ENCODE assay signal across 8 mouse cellular contexts in the genomic region with DNA sequence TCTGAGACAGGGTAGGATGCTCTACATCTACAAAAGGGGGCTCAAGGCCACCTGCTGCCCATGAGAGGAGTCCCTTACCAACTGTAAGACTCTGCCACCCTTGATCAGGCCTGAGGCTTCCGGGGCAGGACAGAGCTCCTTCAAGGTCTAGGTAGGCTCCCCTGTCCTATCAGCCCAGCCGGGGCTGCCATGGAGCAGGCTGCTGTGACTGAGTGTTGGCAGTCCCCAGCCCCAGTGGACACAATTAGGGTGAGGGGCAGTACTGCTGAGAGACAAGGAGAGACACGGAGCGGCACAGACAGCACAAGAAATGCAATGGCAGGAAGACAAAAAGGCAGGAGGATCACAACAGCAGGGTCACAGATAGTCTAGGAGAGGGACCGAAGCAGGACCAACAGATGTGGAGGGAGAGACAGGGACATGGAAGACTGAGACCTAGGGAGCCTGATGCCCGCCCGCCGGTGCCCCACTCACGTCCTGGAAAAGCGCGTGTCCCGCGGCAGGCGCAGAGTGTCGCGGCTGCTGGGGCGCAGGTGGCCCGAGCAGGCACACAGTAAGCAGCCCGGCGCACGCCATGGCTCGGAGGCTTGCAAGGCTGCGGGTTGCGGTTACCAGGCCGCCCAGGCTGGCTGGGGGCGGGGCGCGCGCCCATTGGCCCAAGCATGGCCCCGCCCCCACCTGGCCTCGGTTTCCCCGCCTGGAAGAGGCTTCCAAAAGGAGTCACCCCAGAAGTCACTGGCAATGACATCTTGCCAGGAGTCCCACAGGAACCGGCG. TPM values are rescaled to one million over a fixed set of nuclear protein-coding genes. Genes with fewer than 3 reads are reported as not detected.
A peak's percentile ranks its signal among the peaks of the same experiment; 100 is the strongest.
DNase-seq lines count a peak whose midpoint lies in the region; ATAC-seq and TF ChIP-seq lines count a peak whose summit lies in the region.

Necab3 (minus strand) TSS at position 627 of the 776 bp plus-strand sequence.

- peak within 1 kb of the TSS; percentile 59 for H3K9ac ChIP-seq in hindbrain, embryonic 12.5 days
- peak within 1 kb of the TSS; percentile 38; the same call in 1 of the 2 replicates for H3K9ac ChIP-seq in limb, embryonic 12.5 days (replicated peaks)

- H3K4me1 ChIP-seq in bone marrow, adult 2 months (ENCODE audit: control insufficient read depth, insufficient read depth, low read length), result no peaks in the 10 kb centered on the region
- peaks cover 27% of the 10 kb centered on the region for H3K4me1 ChIP-seq in hindbrain, embryonic 12.5 days
- H3K4me1 ChIP-seq in limb, embryonic 12.5 days (replicated peaks), result peaks cover 29% of the 10 kb centered on the region

- ATAC-seq in erythroblast, adult 5-6 weeks (replicated peaks; ENCODE audit: low FRiP score, poor library complexity, severe bottlenecking), result peak; percentile 44; the same call in 1 of the 2 replicates
- peak; percentile 83 for ATAC-seq in hindbrain, embryonic 12.5 days (ENCODE audit: low FRiP score)
- no peak; the same call in 1 of the 2 replicates for ATAC-seq in limb, embryonic 12.5 days (ENCODE audit: insufficient number of reproducible peaks, insufficient read depth, low FRiP score, low TSS enrichment, low read depth)

- peak; percentile 26; the same call in 1 of the 2 replicates for TF ChIP-seq POLR2A in bone marrow, adult 2 months (IDR thresholded peaks at IDR 0.05; ENCODE audit: borderline replicate concordance, control insufficient read depth, low read depth, low read length)

- 0 out of 2 replicates have a peak, but pooled peaks cover 1% of the 10 kb centered on the region for H3K27me3 ChIP-seq in hindbrain, embryonic 12.5 days
- H3K27me3 ChIP-seq in limb, embryonic 12.5 days, result peaks cover 8% of the 10 kb centered on the region; the same call in 1 of the 2 replicates

- H3K27ac ChIP-seq in bone marrow, adult 2 months (ENCODE audit: control insufficient read depth, insufficient read depth, low read depth, low read length, poor library complexity), result no peak within 1 kb of the TSS
- H3K27ac ChIP-seq in hindbrain, embryonic 12.5 days, result peak within 1 kb of the TSS; percentile 71
- no peak within 1 kb of the TSS; the same call in 1 of the 2 replicates for H3K27ac ChIP-seq in limb, embryonic 12.5 days

- H3K4me3 ChIP-seq in bone marrow, adult 2 months (replicated peaks; ENCODE audit: control insufficient read depth, low read depth, low read length), result no peak within 1 kb of the TSS
- peak within 1 kb of the TSS; percentile 34 for H3K4me3 ChIP-seq in hindbrain, embryonic 12.5 days
- H3K4me3 ChIP-seq in limb, embryonic 12.5 days (replicated peaks), result peak within 1 kb of the TSS; percentile 36

- peaks cover 21% of the 10 kb centered on the region for H3K36me3 ChIP-seq in hindbrain, embryonic 12.5 days
- H3K36me3 ChIP-seq in limb, embryonic 12.5 days, result peaks cover 34% of the 10 kb centered on the region

- peak in 1 of 2 experiments; percentile 70 for DNase-seq in frontal cortex, adult 2 months (ENCODE audit: extremely low spot score in 1 of 2, low spot score in 1 of 2)
- DNase-seq in frontal cortex, postnatal 14 days (ENCODE audit: low spot score in 2 of 2), result no peak
- DNase-seq in naive thymus-derived CD4-positive, alpha-beta T cell, adult 2 months (ENCODE audit: low read depth), result peak; percentile 50
- peak; percentile 59 to 60 for DNase-seq in thymus, adult 18-20 months

- H3K9me3 ChIP-seq in hindbrain, embryonic 12.5 days (replicated peaks), result no peaks in the 10 kb centered on the region
- H3K9me3 ChIP-seq in limb, embryonic 12.5 days, result no peaks in the 10 kb centered on the region

- WGBS in bone marrow, adult 2 months, result 5% methylated on average over 34 of the region's 34 CpGs
- WGBS in hindbrain, embryonic 12.5 days, result 3% methylated on average over 34 of the region's 34 CpGs
- 4% methylated on average over 34 of the region's 34 CpGs for WGBS in limb, embryonic 12.5 days

- no peak for TF ChIP-seq CTCF in bone marrow, adult 2 months (IDR thresholded peaks at IDR 0.05; ENCODE audit: control insufficient read depth, insufficient read depth, low read length)

- peak within 1 kb of the TSS; percentile 61 for H3K4me2 ChIP-seq in hindbrain, embryonic 12.5 days (replicated peaks)
- peak within 1 kb of the TSS; percentile 62 for H3K4me2 ChIP-seq in limb, embryonic 12.5 days

RNA-seq across cellular contexts. Expression of gene Necab3, which starts in this region (rescaled TPM):
- polyA plus RNA-seq in frontal cortex, adult 2 months (2012; rRNA removed), result 122 and 145 TPM in 2 replicates
- polyA plus RNA-seq in bone marrow, adult 2 months (2011; ENCODE audit: insufficient read depth, insufficient read length, low replicate concordance, missing spikeins), result 3.5 and 5.3 TPM in 2 replicates
- 0.63 TPM in 1 of 2 replicates, not detected in the other for total RNA-seq in erythroblast, adult 5-6 weeks (2015; ENCODE audit: low replicate concordance)
- total RNA-seq in erythroblast, adult 5-6 weeks (2017; ENCODE audit: low replicate concordance), result 11.6 TPM in 1 of 2 replicates, not detected in the other
- polyA plus RNA-seq in hindbrain, embryonic 12.5 days (2016; fragmentation: Nextera tagmentation; extraction: Ambion mirVana), result 11.6 and 12.3 TPM in 2 replicates
- 4.4 and 4.7 TPM in 2 replicates for polyA plus RNA-seq in limb, embryonic 12.5 days (2016; fragmentation: Nextera tagmentation; extraction: Ambion mirVana)

Comparison
In these comparisons a context has a peak if more than half of its experiments do, and no peak if none do; other contexts are left out.
1. DNase-seq: peak in naive thymus-derived CD4-positive, alpha-beta T cell, adult 2 months (single experiment) and thymus, adult 18-20 months (2 of 2); none in frontal cortex, postnatal 14 days (0 of 2).